Mouse (Mus musculus): ENCODE data around the gene Cars.
"Not testable (repeated sequence)": the region's sequence is repeated elsewhere in the genome, so short reads cannot be mapped to it uniquely, and the experiment has no call there.

Gene Cars

GRCm38 (mm10) chr7:143583956-143584355, 15.9 kb downstream of the Cars start:
- DNase-seq: peak; percentile 62

- DNase-seq: no peak
These were observed 16.9 kb downstream of the Cars start for GRCm38 (mm10) chr7:143583025-143583424.

DNA sequence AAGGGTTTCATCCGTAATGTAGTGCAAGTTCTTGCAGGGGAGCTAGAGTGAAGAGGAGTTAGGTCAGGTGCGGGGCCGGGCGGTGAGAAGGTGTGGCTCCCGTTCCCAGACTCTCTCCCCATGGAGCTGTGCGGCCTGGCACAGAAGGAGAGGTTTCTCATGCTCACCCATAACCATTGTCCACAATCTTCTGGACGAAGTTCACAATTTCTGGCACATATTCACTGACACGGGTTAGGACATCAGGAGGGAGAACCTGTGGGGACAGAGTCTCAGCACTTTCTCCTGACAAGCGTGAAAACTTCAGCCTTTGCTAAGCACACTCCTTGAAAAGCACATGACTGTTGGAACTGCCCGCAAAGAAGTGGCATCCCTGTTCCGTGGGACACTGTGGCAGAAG, 24.1 kb downstream of the Cars start:
- DNase-seq: peak; percentile 43

DNA sequence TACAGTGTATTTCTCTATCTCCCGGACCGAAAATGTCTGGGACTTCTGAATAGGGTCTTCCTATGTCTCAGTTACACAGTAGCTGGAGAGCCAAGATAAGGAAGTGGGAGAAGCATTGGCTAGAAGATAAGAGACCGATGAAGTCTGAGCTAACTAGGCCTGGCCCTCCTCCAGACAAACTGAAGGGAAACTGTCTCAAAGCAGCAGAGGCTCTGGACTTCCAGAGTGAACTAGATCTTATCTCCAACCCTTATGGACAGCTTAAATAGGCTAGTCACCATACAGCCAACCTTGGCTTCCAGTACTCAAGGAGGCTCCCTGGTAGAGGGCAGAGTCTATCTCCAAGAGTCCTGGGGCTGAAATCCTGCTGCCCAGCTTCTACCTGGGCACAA, 34.2 kb downstream of the Cars start:
- no peak for DNase-seq

DNA sequence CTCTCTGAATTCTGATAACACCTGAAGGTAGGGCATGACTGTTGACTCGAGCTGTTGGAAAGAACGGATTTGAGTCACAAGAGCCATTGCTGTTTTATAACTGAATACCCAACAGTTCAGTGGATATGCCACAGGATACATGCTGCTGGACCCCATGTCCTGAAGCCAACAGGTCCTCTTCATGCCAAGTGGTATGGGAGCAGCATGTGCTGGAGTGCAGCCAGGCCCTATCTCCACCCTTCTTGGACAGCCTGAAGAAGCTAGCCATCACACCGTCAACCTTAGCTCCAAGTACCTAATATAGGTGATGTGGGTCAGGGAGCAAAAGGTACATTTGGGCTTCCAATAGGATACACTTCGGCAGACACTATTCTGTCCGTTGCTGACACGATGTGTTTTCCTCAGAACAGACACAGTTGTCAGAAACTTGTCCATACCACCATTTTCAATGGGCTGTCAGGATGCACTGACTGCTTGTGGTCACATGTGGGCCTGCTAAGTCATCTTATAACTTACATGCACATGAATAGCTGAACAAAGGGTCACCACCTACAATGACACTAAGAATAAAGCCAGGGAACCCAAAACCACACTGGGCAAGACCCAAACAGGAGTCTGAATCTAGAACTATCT, 34.8 kb downstream of the Cars start:
- DNase-seq: no peak

- DNase-seq: no peak
These were observed 36.1 kb downstream of the Cars start for GRCm38 (mm10) chr7:143563787-143564186.

DNA sequence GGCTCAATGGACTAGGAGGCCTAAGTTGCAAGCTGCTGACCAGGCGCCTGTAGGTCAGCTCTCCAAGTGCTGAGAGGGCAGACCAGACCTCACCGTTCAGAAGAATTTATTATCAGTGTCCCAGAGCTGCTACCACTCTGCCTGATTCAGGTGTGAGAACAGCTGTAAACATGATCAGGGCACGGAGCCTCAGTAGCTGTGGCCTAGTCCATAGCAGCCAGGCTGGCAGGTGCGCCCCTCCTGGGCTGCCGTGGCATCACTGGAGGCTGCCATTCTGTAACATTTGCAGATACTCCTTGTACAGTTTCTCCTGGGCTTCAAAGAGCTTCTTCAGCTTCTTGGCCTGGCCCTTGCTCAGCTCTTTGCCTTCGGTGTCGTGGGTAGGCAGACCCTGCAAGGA, 42.3 kb downstream of the Cars start:
- no peak for DNase-seq

GRCm38 (mm10) chr7:143556964-143557610, 42.8 kb downstream of the Cars start:
- DNase-seq: peak; percentile 47

DNA sequence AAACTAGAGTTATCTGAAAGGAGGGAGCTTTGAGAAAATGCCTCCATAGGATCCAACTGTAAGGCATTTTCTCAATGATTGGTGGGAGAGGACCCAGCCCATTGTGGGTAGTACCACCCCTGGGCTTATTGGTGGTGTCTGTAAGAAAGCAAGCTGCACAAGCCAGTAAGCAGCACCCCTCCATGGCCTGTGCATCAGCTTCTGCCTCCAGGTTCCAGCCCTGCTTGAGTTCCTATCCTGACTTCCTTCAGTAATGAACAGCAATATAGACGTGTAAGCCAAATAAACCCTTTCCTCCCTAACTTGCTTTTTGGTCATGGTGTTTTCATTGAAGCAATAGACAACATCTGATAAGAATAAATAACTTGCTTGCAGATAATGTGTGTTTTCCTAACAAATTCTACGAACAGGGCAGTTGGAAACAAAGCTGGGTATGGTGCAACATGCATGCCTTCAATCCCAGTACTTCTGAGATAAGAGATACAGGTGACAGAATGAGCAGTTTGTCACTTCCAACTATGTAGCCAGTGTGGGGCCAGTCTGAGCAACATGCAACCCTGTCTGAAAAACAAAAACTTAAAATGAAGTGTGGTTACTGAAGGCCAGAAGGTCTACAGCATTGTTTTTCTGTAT, 50.2 kb downstream of the Cars start:
- DNase-seq: no peak

GRCm38 (mm10) chr7:143548976-143549457, 50.9 kb downstream of the Cars start, which contains the start of gene Nap1l4:
Gene Nap1l4 (minus strand): TSS chr7:143549106.
- peak; percentile 100 for DNase-seq

DNA sequence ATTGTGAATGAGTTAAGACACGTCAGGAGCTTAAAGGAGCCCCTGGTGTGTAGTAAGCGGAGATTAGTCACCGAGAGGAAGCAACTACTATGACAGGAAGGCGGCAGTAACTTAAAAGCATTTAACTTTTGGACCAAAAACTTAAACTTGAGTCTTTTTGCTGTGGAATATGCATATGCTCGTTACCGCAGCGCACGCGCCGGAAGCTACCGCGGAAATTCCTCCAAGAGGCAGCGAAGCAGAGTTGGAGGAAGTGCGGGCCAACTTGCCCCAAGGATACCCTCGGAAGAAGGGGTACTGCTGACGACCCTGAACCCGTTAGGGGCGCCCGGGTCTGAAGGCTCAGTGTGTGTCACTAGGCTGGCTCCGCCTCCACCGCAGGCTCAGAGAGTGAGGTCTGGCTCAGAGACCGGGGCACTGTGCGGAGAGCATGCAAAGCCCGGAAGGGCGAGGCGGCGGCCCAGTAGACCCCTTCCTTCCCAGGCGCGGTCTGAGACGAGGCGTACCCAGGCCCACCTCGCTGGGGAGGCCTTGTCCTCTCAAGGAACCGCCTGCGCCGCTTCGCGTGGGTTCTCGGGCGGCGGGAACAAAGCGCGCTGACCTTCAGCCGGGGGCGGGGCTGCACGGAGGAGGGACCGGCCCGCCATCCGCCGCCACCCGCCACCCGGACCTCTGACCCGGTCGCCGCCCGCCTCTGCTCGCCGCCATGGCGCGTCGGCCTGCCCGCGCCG, 51.5 kb downstream of the Cars start:
- DNase-seq: no peak

- no peak for DNase-seq
These were observed 53.3 kb downstream of the Cars start for GRCm38 (mm10) chr7:143546554-143546953.

DNA sequence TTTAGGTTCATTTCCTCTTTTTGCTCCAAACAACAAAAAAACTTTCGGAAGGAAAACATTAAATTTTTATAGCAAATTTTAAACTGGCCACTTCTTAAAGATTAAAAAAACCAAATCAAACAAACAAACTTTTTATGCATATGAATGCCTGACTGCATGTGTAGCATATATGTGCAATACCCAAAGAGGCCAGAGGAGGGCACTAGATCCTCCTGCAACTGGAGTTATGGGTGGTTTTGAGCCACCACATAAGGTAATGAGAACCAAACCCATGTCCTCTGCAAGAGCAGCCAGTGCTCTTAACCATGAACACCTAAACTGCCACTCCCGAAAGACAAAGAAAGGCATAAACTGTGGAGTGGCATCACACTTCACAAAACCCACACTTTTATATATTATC, 55.5 kb downstream of the Cars start:
- DNase-seq: peak; percentile 22

DNA sequence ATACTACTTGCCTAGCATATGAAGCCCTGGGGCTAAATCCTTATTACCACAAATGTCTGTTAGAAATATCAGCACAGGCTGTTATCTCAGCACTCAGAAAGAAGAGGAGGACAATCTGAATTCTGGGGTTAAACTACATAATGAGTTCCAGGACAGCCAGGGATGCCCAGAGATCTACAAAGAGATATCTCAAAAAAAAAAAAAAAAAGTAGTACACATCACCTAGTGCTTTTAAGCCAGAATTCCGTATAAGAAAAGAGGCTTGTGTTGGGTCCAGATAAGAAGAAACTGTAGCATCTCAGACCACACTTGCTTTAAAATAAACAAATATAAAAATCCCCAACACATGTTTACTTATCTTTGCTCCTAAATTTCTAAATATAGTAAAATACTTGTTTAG, 61.2 kb downstream of the Cars start:
- DNase-seq: no peak

GRCm38 (mm10) chr7:143538229-143538628, 61.7 kb downstream of the Cars start:
- not testable (repeated sequence) for DNase-seq

DNA sequence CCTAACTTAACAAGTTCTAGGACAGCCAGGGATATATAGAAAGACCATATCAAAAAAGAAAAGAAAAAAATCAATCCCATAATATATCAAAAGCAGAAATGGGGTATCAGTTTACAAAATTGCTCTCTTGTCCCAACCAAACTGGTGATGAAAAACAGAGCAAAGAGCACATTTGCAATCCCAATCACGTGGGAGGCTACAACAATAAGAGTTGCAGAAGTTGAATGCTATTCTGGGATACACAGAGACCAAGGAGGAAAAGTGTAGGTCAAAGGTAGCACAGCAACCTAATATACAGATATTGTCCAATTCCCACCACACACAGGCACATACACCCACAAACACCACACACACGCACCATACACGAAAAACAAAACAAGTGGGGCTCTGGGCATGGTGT, 63.6 kb downstream of the Cars start:
- no peak for DNase-seq

DNA sequence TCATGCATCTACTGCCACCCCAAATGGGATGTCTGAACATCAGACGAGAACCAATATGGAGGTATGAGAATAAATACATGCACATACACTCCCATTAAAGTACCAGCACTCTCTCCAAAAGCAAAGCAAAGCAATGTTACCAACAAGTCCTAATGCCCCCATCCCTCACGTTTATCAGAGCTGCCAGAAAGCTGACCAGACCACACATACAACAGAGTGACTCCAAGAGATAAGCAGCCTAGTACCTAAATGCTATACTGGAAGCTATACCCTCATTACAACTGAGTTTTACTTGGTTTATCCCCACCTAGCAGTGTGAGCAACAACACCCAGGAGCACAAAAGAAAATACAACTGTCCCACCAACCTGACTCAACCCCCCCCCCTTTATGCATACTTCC, 66.6 kb downstream of the Cars start:
- no peak for DNase-seq

DNA sequence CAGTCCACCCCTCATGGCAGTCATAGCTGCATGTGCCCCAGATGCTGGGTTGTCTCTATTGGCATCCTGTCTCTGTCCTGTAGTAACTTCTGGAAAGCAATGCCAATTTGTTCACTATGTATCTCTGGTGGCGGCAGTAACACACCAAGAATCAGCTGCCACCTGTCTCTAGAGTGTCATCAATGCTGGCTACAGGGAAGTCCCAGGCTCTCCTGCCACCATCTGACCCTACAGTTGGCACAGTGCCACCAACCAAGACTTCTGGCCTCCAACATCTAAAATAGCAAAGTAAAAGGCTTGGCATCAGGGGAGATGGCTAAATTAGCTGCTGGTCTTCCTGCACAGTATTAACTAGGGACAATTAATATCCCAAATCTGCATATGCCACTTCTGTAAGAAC, 67.5 kb downstream of the Cars start:
- no peak for DNase-seq

GRCm38 (mm10) chr7:143519333-143519732, 80.6 kb downstream of the Cars start:
- no peak for DNase-seq

GRCm38 (mm10) chr7:143514416-143514768, 85.5 kb downstream of the Cars start:
- no peak for DNase-seq

GRCm38 (mm10) chr7:143513763-143514415, 86.0 kb downstream of the Cars start:
- DNase-seq: no peak

DNA sequence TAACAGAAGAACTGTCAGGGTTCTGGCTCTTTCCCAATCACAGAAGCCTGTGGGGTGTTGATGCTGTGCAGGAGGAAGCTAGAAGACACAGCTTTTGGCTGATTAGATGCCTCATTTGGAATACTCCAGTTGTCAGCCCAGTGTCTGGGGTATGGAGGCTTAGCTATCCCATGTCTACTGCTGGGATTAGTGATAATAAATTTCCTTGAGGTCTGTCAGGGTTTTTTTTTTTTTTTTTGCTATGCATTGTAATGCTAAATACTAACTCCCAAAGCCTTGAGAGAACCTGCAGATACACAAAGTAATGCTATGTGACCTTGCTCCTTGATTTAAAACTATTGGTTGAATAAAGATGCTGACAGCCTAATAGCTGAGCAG, 88.6 kb downstream of the Cars start:
- DNase-seq: no peak

All from kidney, adult 9 months (tissue).